Mouse (Mus musculus) CD4-positive helper T cell, adult 2 months (primary cell): ENCODE results near the gene Sapcd2.

ENCODE experiments used
- DNase-seq: peaks from one replicate; pipeline ENCODE4 v3.0.0-alpha.2; 2012; ENCODE audit warnings: low read depth, missing footprints, low spot score

Sapcd2 gene

GRCm38 (mm10) chr2:25371764-25372643 lies at the start of gene Sapcd2:
TSS of gene Sapcd2 (plus strand) at chr2:25372321.
- DNase-seq: peak; percentile 92

GRCm38 (mm10) chr2:25326036-25326435 lies 46.1 kb upstream of the Sapcd2 start:
- no peak for DNase-seq

- peak; percentile 25 for DNase-seq
Measured at GRCm38 (mm10) chr2:25328440-25328839, 43.7 kb upstream of the Sapcd2 start.

- DNase-seq: no peak
Measured at GRCm38 (mm10) chr2:25331470-25331869, 40.7 kb upstream of the Sapcd2 start.

GRCm38 (mm10) chr2:25332286-25333160 lies 39.6 kb upstream of the Sapcd2 start, which contains the start of gene Man1b1:
TSS of gene Man1b1 (plus strand) at chr2:25332338.
- DNase-seq: peak; percentile 99

- DNase-seq: no peak
Measured at GRCm38 (mm10) chr2:25333569-25333968, 38.6 kb upstream of the Sapcd2 start.

- DNase-seq: no peak
Measured at GRCm38 (mm10) chr2:25338303-25338702, 33.8 kb upstream of the Sapcd2 start.

GRCm38 (mm10) chr2:25348162-25348561 lies 24.0 kb upstream of the Sapcd2 start:
- no peak for DNase-seq

- DNase-seq: no peak
Measured at GRCm38 (mm10) chr2:25349499-25349898, 22.6 kb upstream of the Sapcd2 start.

GRCm38 (mm10) chr2:25350701-25351100 lies 21.4 kb upstream of the Sapcd2 start:
- no peak for DNase-seq

- DNase-seq: no peak
Measured at GRCm38 (mm10) chr2:25354211-25354610, 17.9 kb upstream of the Sapcd2 start.

GRCm38 (mm10) chr2:25355419-25356066 lies 16.6 kb upstream of the Sapcd2 start:
- no peak for DNase-seq

GRCm38 (mm10) chr2:25356208-25357079 lies 15.7 kb upstream of the Sapcd2 start, which contains the start of gene Dpp7:
TSS of gene Dpp7 (minus strand) at chr2:25356359.
- peak; percentile 82 for DNase-seq

- DNase-seq: no peak
Measured at GRCm38 (mm10) chr2:25359848-25360247, 12.3 kb upstream of the Sapcd2 start.

GRCm38 (mm10) chr2:25363478-25364178 lies 8.5 kb upstream of the Sapcd2 start:
- no peak for DNase-seq

- DNase-seq: no peak
Measured at GRCm38 (mm10) chr2:25364313-25364712, 7.8 kb upstream of the Sapcd2 start.

GRCm38 (mm10) chr2:25364761-25365090 lies 7.4 kb upstream of the Sapcd2 start:
- no peak for DNase-seq

GRCm38 (mm10) chr2:25365091-25365761 lies 6.9 kb upstream of the Sapcd2 start, which contains the start of gene Uap1l1:
TSS of gene Uap1l1 (minus strand) at chr2:25365682.
- peak; percentile 83 for DNase-seq

- no peak for DNase-seq
Measured at GRCm38 (mm10) chr2:25369996-25370395, 2.1 kb upstream of the Sapcd2 start.
